Mouse (Mus musculus): Measurements from ENCODE around the gene Ovol2. TPM values are rescaled to one million over a fixed set of nuclear protein-coding genes. Genes with fewer than 3 reads are reported as not detected.

Ovol2 gene
- polyA plus RNA-seq (2015; fragmentation: Nextera tagmentation; extraction: Ambion mirVana) = 3.6 and 4.0 TPM in 2 replicates

GRCm38 (mm10) chr2:144331401-144332302, at the start of gene Ovol2:
Gene Ovol2, minus strand, starts transcription at chr2:144332146.
- Histone ChIP-seq H3K27me3 (replicated peaks) (peaks cover 48% of the 10 kb centered on the region), H3K27ac (peak within 1 kb of the TSS; percentile 57), H3K9me3 (no peaks in the 10 kb centered on the region), H3K4me3 (replicated peaks) (peak within 1 kb of the TSS; percentile 54), H3K4me2 (peak within 1 kb of the TSS; percentile 98), H3K4me1 (peaks cover 27% of the 10 kb centered on the region), H3K36me3 (no peaks in the 10 kb centered on the region), H3K9ac (peak within 1 kb of the TSS; percentile 26; the same call in 1 of the 2 replicates)
- WGBS = under 1% methylated on average over 62 of the region's 62 CpGs
- ATAC-seq (ENCODE audit: insufficient read depth, low FRiP score, low read depth) = peak; percentile 75; the same call in 1 of the 2 replicates

GRCm38 (mm10) chr2:144381741-144382140, 49.8 kb upstream of the Ovol2 start:
- no peak overlapping the region for H3K9ac ChIP-seq
- no peak overlapping the region for H3K27ac ChIP-seq
- 84% methylated on average over 4 of the region's 4 CpGs for WGBS
- H3K27me3 ChIP-seq (replicated peaks) = no peaks in the 10 kb centered on the region
- no peak overlapping the region for H3K4me2 ChIP-seq
- H3K9me3 ChIP-seq = no peaks in the 10 kb centered on the region
- no peaks in the 10 kb centered on the region for H3K4me1 ChIP-seq
- no peak overlapping the region for H3K4me3 ChIP-seq (replicated peaks)
- peaks cover 36% of the 10 kb centered on the region for H3K36me3 ChIP-seq
- ATAC-seq (ENCODE audit: insufficient read depth, low FRiP score, low read depth) = no peak

- ATAC-seq (ENCODE audit: insufficient read depth, low FRiP score, low read depth) = no peak
- Histone ChIP-seq H3K4me1 (no peaks in the 10 kb centered on the region), H3K27ac (0 out of 2 replicates have a peak overlapping the region, but pooled peaks have one; percentile 3), H3K4me2 (no peak overlapping the region), H3K4me3 (replicated peaks) (no peak overlapping the region), H3K27me3 (replicated peaks) (no peaks in the 10 kb centered on the region), H3K9me3 (no peaks in the 10 kb centered on the region), H3K9ac (no peak overlapping the region), H3K36me3 (peaks cover 35% of the 10 kb centered on the region)
- WGBS = 74% methylated on average over 3 of the region's 3 CpGs
These were observed 49.3 kb upstream of the Ovol2 start for GRCm38 (mm10) chr2:144381293-144381692.

GRCm38 (mm10) chr2:144375063-144375703, 43.2 kb upstream of the Ovol2 start:
- no peak for ATAC-seq (ENCODE audit: insufficient read depth, low FRiP score, low read depth)
- peaks cover 35% of the 10 kb centered on the region for H3K36me3 ChIP-seq

GRCm38 (mm10) chr2:144373063-144373462, 41.1 kb upstream of the Ovol2 start:
- WGBS = 82% methylated on average over 9 of the region's 9 CpGs
- ATAC-seq (ENCODE audit: insufficient read depth, low FRiP score, low read depth) = no peak
- H3K27ac ChIP-seq = no peak overlapping the region
- H3K36me3 ChIP-seq = peaks cover 24% of the 10 kb centered on the region
- no peaks in the 10 kb centered on the region for H3K27me3 ChIP-seq (replicated peaks)
- no peak overlapping the region for H3K4me2 ChIP-seq
- H3K9me3 ChIP-seq = no peaks in the 10 kb centered on the region
- no peak overlapping the region for H3K4me3 ChIP-seq (replicated peaks)
- H3K4me1 ChIP-seq = no peaks in the 10 kb centered on the region
- no peak overlapping the region for H3K9ac ChIP-seq

More at GRCm38 (mm10) chr2:144375063-144375703, 43.2 kb upstream of the Ovol2 start:
- Histone ChIP-seq H3K9ac (no peak overlapping the region), H3K4me2 (no peak overlapping the region), H3K4me3 (replicated peaks) (no peak overlapping the region), H3K27me3 (replicated peaks) (no peaks in the 10 kb centered on the region), H3K4me1 (no peaks in the 10 kb centered on the region), H3K27ac (no peak overlapping the region), H3K9me3 (no peaks in the 10 kb centered on the region)
- 80% methylated on average over 10 of the region's 10 CpGs for WGBS

GRCm38 (mm10) chr2:144371566-144371965, 39.6 kb upstream of the Ovol2 start:
- Histone ChIP-seq H3K9me3 (no peaks in the 10 kb centered on the region), H3K36me3 (peaks cover 19% of the 10 kb centered on the region), H3K4me3 (replicated peaks) (no peak overlapping the region), H3K4me1 (no peaks in the 10 kb centered on the region), H3K4me2 (no peak overlapping the region), H3K27me3 (replicated peaks) (no peaks in the 10 kb centered on the region), H3K27ac (no peak overlapping the region), H3K9ac (no peak overlapping the region)
- ATAC-seq (ENCODE audit: insufficient read depth, low FRiP score, low read depth) = no peak
- 92% methylated on average over 4 of the region's 4 CpGs for WGBS

GRCm38 (mm10) chr2:144369511-144369910, 37.6 kb upstream of the Ovol2 start:
- H3K4me1 ChIP-seq = no peaks in the 10 kb centered on the region
- ATAC-seq (ENCODE audit: insufficient read depth, low FRiP score, low read depth) = no peak
- H3K9me3 ChIP-seq = no peaks in the 10 kb centered on the region
- H3K9ac ChIP-seq = peak overlapping the region; percentile 78
- peaks cover 9% of the 10 kb centered on the region for H3K36me3 ChIP-seq
- peak overlapping the region; percentile 86 for H3K4me3 ChIP-seq (replicated peaks)
- peak overlapping the region; percentile 58 for H3K4me2 ChIP-seq
- H3K27ac ChIP-seq = peak overlapping the region; percentile 96
- WGBS = 2% methylated on average over 12 of the region's 12 CpGs
- H3K27me3 ChIP-seq (replicated peaks) = no peaks in the 10 kb centered on the region

- Histone ChIP-seq H3K27ac (peak overlapping the region; percentile 96), H3K36me3 (peaks cover 8% of the 10 kb centered on the region; the same call in 1 of the 2 replicates), H3K27me3 (replicated peaks) (no peaks in the 10 kb centered on the region), H3K9me3 (no peaks in the 10 kb centered on the region), H3K4me2 (peak overlapping the region; percentile 58), H3K9ac (peak overlapping the region; percentile 78), H3K4me3 (replicated peaks) (peak overlapping the region; percentile 86), H3K4me1 (no peaks in the 10 kb centered on the region)
- WGBS = under 1% methylated on average over 36 of the region's 43 CpGs
- peak; percentile 81 for ATAC-seq (ENCODE audit: insufficient read depth, low FRiP score, low read depth)
These were observed 37.1 kb upstream of the Ovol2 start for GRCm38 (mm10) chr2:144369020-144369421.

GRCm38 (mm10) chr2:144368400-144369019, 36.6 kb upstream of the Ovol2 start, which contains the start of the genes Kat14 and Pet117:
Gene Kat14, plus strand, starts transcription at chr2:144368983.
Gene Pet117, plus strand, starts transcription at chr2:144368996.
- 0 out of 2 replicates have a peak, but pooled peaks cover 3% of the 10 kb centered on the region for H3K36me3 ChIP-seq
- peak within 1 kb of the TSS; percentile 86 for H3K4me3 ChIP-seq (replicated peaks)
- 7% methylated on average over 27 of the region's 38 CpGs for WGBS
- peak; percentile 98 for ATAC-seq (ENCODE audit: insufficient read depth, low FRiP score, low read depth)
- H3K4me2 ChIP-seq = peak within 1 kb of the TSS; percentile 69
- peak within 1 kb of the TSS; percentile 78 for H3K9ac ChIP-seq
- no peaks in the 10 kb centered on the region for H3K4me1 ChIP-seq
- no peaks in the 10 kb centered on the region for H3K9me3 ChIP-seq
- H3K27me3 ChIP-seq (replicated peaks) = no peaks in the 10 kb centered on the region
- H3K27ac ChIP-seq = peak within 1 kb of the TSS; percentile 96

- Histone ChIP-seq H3K36me3 (no peaks in the 10 kb centered on the region), H3K27me3 (replicated peaks) (no peaks in the 10 kb centered on the region), H3K9ac (no peak overlapping the region), H3K4me2 (no peak overlapping the region), H3K9me3 (no peaks in the 10 kb centered on the region), H3K4me1 (no peaks in the 10 kb centered on the region), H3K27ac (no peak overlapping the region), H3K4me3 (replicated peaks) (no peak overlapping the region)
- no peak for ATAC-seq (ENCODE audit: insufficient read depth, low FRiP score, low read depth)
- 82% methylated on average over 11 of the region's 11 CpGs for WGBS
These were observed 20.9 kb upstream of the Ovol2 start for GRCm38 (mm10) chr2:144352843-144353242.

GRCm38 (mm10) chr2:144348525-144348924, 16.6 kb upstream of the Ovol2 start:
- Histone ChIP-seq H3K9ac (no peak overlapping the region), H3K27ac (no peak overlapping the region), H3K9me3 (no peaks in the 10 kb centered on the region), H3K4me2 (no peak overlapping the region), H3K36me3 (no peaks in the 10 kb centered on the region), H3K27me3 (replicated peaks) (no peaks in the 10 kb centered on the region), H3K4me3 (replicated peaks) (no peak overlapping the region), H3K4me1 (no peaks in the 10 kb centered on the region)
- no peak for ATAC-seq (ENCODE audit: insufficient read depth, low FRiP score, low read depth)
- WGBS = 72% methylated on average over 3 of the region's 3 CpGs

Data from stomach, embryonic 15.5 days (tissue).